Mouse (Mus musculus): ENCODE measurements around the gene Dhrs13. TPM values are rescaled to one million over a fixed set of nuclear protein-coding genes. Genes with fewer than 3 reads are reported as not detected.

Gene Dhrs13
- total RNA-seq, 2 experiments from 2014 or later, result 4.6 to 5.7 TPM

GRCm38 (mm10) chr11:78079961-78080921, 48.2 kb downstream of the Dhrs13 start, which contains the start of gene Eral1:
Eral1 (minus strand) TSS chr11:78080383.
- H3K4me3 ChIP-seq, result peak within 1 kb of the TSS; percentile 93
- peak; percentile 23 for TF ChIP-seq CTCF (conservative IDR thresholded peaks at IDR 0.05)
- DNase-seq (ENCODE audit: low spot score in 2 of 2), result peak; percentile 79 to 82
- peak within 1 kb of the TSS; percentile 84 for H3K27ac ChIP-seq

- TF ChIP-seq CTCF (conservative IDR thresholded peaks at IDR 0.05), result no peak
- no peak overlapping the region for H3K27ac ChIP-seq
- DNase-seq (ENCODE audit: low spot score in 2 of 2), result no peak
- H3K4me3 ChIP-seq, result no peak overlapping the region
Measured at GRCm38 (mm10) chr11:78083595-78083994, 51.5 kb downstream of the Dhrs13 start.

- Histone ChIP-seq H3K4me3 (no peak overlapping the region), H3K27ac (no peak overlapping the region)
- TF ChIP-seq CTCF (conservative IDR thresholded peaks at IDR 0.05), result no peak
- DNase-seq (ENCODE audit: low spot score in 2 of 2), result no peak
Measured at GRCm38 (mm10) chr11:78086925-78087479, 54.9 kb downstream of the Dhrs13 start.

Small RNA genes lying within 50 kb of the gene (microRNA-seq; reads per million reads assigned to microRNA genes)
- gene Mir144 (25.8 to 132 reads per million in 2 experiments), gene Mir451a (0 reads per million in 2 experiments), gene Mir451b (0 reads per million in 2 experiments)

Other genes starting within 250 kb of the Dhrs13 start
- gene Gm10277, start 244.5 kb upstream of the Dhrs13 start, total RNA-seq (2021), result not detected
- gene Pipox, start 138.2 kb upstream of the Dhrs13 start, total RNA-seq (2021), result 1 to 10 TPM in 1 of 2 experiments, under 1 TPM in 1; 0.84 to 1.2 TPM
- gene Sez6, start 101.5 kb upstream of the Dhrs13 start, total RNA-seq (2021), result 100 to 1,000 TPM; 154 to 159 TPM
- 10 to 100 TPM; 59.0 to 62.4 TPM for gene Phf12, start 49.5 kb upstream of the Dhrs13 start, total RNA-seq (2021)
- gene Flot2, start 5.7 kb downstream of the Dhrs13 start, total RNA-seq (2021), result 10 to 100 TPM; 70.9 to 77.4 TPM
- 10 to 100 TPM; 19.5 to 20.1 TPM for gene Eral1, start 48.1 kb downstream of the Dhrs13 start, total RNA-seq (2021)
- gene Fam222b, start 62.4 kb downstream of the Dhrs13 start, total RNA-seq (2021), result 10 to 100 TPM; 29.5 to 30.3 TPM
- 10 to 100 TPM; 11.1 to 13.3 TPM for gene Traf4, start 133.3 kb downstream of the Dhrs13 start, total RNA-seq (2021)
- 1 to 10 TPM; 2.6 to 3.3 TPM for gene Nek8, start 144.4 kb downstream of the Dhrs13 start, total RNA-seq (2021)
- gene Tlcd1, start 144.4 kb downstream of the Dhrs13 start, total RNA-seq (2021), result 10 to 100 TPM; 21.1 to 24.3 TPM
- gene Rpl23a, start 151.3 kb downstream of the Dhrs13 start, total RNA-seq (2021), result 100 to 1,000 TPM; 747 to 755 TPM
- gene Rab34, start 156.2 kb downstream of the Dhrs13 start, total RNA-seq (2021), result 10 to 100 TPM; 33.3 TPM
- 1 to 10 TPM; 3.7 to 5.5 TPM for gene Proca1, start 161.1 kb downstream of the Dhrs13 start, total RNA-seq (2021)
- 10 to 100 TPM; 66.8 to 69.1 TPM for gene Sdf2, start 213.5 kb downstream of the Dhrs13 start, total RNA-seq (2021)
- 100 to 1,000 TPM; 132 to 137 TPM for gene Supt6, start 213.7 kb downstream of the Dhrs13 start, total RNA-seq (2021)
- gene 2610507B11Rik, start 229.5 kb downstream of the Dhrs13 start, total RNA-seq (2021), result 100 to 1,000 TPM; 192 to 198 TPM